Mouse (Mus musculus): ENCODE data around the gene Itga11.

GRCm38 (mm10) chr9:62819494-62819893, 141.9 kb downstream of the Itga11 start:
- TF ChIP-seq CTCF (conservative IDR thresholded peaks at IDR 0.05; ENCODE audit: low read length) (no peak), NANOG (IDR thresholded peaks at IDR 0.05; ENCODE audit: borderline replicate concordance, low read length) (no peak)

All from E14TG2a.4 (cell line).